Mouse (Mus musculus) CD8-positive naive resting alpha-beta T cell, adult 2 months (primary cell): ENCODE measurements around the gene Itln1.

Source experiments
- DNase-seq, 2 experiments: peaks; one replicate each; pipeline ENCODE4 v3.0.0; 2022; ENCODE audit warnings: low read depth in 2 of 2, low spot score in 2 of 2

Gene Itln1

DNA sequence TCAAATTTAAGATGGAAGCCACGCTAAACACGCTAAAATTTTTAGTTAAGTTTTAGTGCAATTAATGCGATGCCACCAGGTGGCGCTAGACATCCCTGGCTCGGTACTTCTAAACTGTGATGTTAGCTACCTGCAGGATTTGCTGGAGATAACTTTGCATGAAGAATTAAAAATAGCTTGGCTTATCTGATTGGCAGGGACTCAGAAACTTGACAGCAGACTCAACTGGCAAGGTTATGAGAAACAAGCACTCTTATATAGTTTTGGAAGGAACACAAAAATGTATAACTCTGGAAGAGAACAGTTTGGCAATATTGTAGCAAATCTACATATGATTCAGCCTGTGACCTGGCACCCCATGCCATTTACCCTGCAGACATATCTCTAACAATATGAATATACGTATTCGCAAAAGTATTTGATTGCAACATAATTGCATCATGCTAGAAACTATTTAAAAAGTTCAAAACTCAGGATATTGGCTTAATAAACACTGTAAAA is 64.7 kb downstream of the Itln1 start:
- peak; percentile 52 to 73 for DNase-seq

DNA sequence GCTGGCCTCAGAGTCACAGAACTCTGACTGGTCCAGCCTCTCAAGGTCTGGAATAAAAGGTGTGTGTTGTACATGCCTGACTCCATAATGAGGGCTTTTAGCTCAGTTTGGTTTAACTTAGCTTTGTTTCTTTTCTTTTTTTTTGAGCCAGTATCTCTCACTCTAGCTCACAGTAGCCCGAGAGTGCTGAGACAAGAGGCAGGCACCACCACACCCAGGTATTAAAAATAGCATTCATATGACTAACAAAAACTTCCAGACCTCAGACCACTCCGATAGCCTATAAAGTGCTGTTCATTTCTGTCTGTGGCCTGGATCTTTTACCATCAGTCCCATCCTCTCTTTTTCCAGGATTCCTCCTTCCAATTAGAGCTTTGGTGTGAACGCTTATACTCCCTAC is 65.4 kb downstream of the Itln1 start:
- no peak for DNase-seq
